Mouse (Mus musculus) G1E-ER4 (cell line): ENCODE results near the gene Ppp2r2d. TPM values are rescaled to one million over a fixed set of nuclear protein-coding genes. Genes with fewer than 3 reads are reported as not detected.

Experiments
- GATA1 ChIP-seq: IDR thresholded peaks from one replicate; pipeline ENCODE4 v1.8.0; 2012; ENCODE audit warnings: low read length, inconsistent platforms
- polyA plus RNA-seq: library from polyadenylated mRNA; stranded (reverse); fragments of >175 nt; gene quantifications from 2 replicates; pipeline ENCODE4 v1.2.3, GENCODE M21; 2012

Gene Ppp2r2d
- 18.1 and 25.0 TPM in 2 replicates for polyA plus RNA-seq

- no peak for TF ChIP-seq GATA1
Observed at GRCm38 (mm10) chr7:138845544-138846391, at the start of gene Ppp2r2d, which contains the start of gene Mapk1ip1. TSS of gene Ppp2r2d (plus strand) at chr7:138846079. TSS of gene Mapk1ip1 (minus strand) at chr7:138846273.

- no peak for TF ChIP-seq GATA1
Observed at GRCm38 (mm10) chr7:138803386-138803785, 42.5 kb upstream of the Ppp2r2d start.

- no peak for TF ChIP-seq GATA1
Observed at GRCm38 (mm10) chr7:138807146-138807545, 38.7 kb upstream of the Ppp2r2d start.

GRCm38 (mm10) chr7:138813213-138813875 is 32.5 kb upstream of the Ppp2r2d start:
- TF ChIP-seq GATA1, result no peak

GRCm38 (mm10) chr7:138818314-138818713 is 27.6 kb upstream of the Ppp2r2d start:
- TF ChIP-seq GATA1, result no peak

- TF ChIP-seq GATA1, result no peak
Observed at GRCm38 (mm10) chr7:138824423-138824822, 21.5 kb upstream of the Ppp2r2d start.

GRCm38 (mm10) chr7:138824995-138825756 is 20.7 kb upstream of the Ppp2r2d start:
- TF ChIP-seq GATA1, result no peak

- TF ChIP-seq GATA1, result no peak
Observed at GRCm38 (mm10) chr7:138827812-138828211, 18.1 kb upstream of the Ppp2r2d start.

GRCm38 (mm10) chr7:138835028-138835427 is 10.9 kb upstream of the Ppp2r2d start:
- TF ChIP-seq GATA1, result no peak

- no peak for TF ChIP-seq GATA1
Observed at GRCm38 (mm10) chr7:138840594-138841021, 5.3 kb upstream of the Ppp2r2d start.

- no peak for TF ChIP-seq GATA1
Observed at GRCm38 (mm10) chr7:138841436-138842151, 4.3 kb upstream of the Ppp2r2d start.

- no peak for TF ChIP-seq GATA1
Observed at GRCm38 (mm10) chr7:138843421-138843820, 2.5 kb upstream of the Ppp2r2d start.

- TF ChIP-seq GATA1, result no peak
Observed at GRCm38 (mm10) chr7:138845111-138845510, 768 bp upstream of the Ppp2r2d start.

GRCm38 (mm10) chr7:138846502-138846991 is 668 bp downstream of the Ppp2r2d start:
- TF ChIP-seq GATA1, result no peak
